Mouse (Mus musculus) cerebellum, postnatal 25 days (tissue): ENCODE results near the gene Sh3bgrl2.

Experiments
- DNase-seq, 2 experiments: peaks; one replicate each; pipeline ENCODE4 v3.0.0; 2021; ENCODE audit warnings: mixed read lengths in 2 of 2

Sh3bgrl2 gene

DNA sequence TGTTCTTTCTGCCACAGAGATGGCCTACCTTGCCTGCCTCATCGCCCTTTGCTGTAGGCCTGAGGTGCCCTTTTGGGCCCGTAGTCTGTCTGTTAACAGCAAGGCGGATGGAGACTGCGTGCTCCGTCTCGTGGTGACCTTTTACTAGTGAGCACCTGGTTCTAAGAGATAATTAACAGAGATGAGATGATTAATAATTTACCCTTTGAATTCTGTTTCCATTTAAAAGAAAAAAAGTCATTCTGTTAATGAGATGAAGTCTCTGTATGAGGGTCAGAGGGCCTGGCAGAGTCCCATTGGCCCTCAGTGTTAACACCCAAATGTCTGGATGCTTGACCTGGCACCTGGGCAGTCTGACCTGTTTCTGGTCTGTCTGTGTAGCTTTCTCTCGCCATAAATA lies 14.8 kb downstream of the Sh3bgrl2 start:
- no peak for DNase-seq

DNA sequence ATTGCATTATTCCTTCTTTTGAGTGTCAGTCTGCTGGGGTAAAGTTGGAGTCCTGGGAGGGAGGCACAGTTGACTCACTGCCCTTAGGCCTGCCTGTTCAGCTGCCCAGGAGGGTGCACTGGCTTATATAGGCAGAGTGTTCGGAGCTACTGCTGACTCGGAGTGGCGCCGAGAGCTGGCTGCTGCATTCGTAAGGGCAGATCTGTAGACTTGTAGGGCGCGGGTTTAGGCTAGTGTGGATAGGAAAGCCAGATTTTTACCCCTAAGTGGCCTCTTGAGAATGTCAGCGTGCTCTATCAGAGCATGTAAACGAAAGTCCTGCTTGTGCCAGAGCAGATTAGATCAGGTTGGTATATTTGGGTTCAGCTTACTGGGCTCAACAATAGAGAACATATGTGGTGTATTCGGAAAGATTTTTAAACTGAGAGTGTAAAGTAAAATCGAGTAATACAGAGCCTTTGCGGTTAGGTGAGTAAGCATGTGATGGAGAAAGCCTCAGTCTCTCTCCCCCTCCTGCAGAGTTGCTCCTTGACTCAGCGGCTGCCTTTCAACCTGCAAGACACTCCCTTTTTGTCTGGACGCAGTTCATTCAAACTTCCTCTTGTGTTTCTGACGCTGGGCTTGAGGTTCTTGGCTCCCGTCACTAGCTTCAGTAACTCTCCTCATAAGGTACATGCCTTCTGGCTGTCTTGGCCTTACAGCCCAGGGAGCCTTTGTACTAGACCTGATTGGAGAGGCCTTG lies 15.9 kb downstream of the Sh3bgrl2 start:
- DNase-seq, result peak in 1 of 2 experiments; percentile 28

GRCm38 (mm10) chr9:83564934-83565652 lies 17.0 kb downstream of the Sh3bgrl2 start:
- no peak for DNase-seq

- DNase-seq, result no peak
Measured at GRCm38 (mm10) chr9:83566141-83566540, 18.0 kb downstream of the Sh3bgrl2 start.

DNA sequence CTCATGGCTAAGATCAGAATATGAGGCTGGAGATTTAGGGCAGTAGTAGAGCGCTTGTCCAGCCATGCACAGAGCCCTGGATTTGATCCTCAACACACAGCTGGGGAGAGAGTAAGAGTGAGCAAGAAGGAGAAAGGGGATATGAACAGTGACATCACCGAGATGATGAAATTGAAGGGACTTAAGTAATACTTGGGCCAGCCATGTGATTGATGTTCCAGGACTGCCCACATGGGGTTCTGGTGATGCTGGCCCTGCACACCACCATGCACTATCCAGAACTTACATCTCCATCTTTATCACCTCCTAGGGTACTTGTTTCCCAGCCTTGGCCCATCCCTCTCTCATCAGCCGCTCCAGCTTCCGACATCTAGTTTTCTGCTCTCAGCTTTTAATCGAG lies 20.0 kb downstream of the Sh3bgrl2 start:
- DNase-seq, result no peak

DNA sequence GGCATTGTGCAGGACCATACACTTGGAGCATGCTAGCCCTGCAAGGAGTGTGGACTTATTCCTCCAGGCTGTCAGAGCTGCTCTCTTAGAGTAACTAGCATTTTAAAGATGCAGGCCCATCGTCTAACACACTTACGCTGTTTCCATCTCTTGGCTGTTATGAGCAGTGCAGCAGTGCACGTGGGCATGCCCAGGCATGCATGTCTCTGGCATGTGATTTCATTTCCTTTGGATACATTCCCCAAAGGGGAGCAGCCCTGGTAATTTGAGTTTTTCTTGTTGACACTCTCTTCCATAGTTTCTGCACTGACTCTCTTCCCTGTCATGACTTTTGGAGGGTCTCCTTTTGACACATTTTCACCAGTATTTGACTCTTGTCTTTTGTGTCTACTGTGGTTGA lies 20.8 kb downstream of the Sh3bgrl2 start:
- no peak for DNase-seq

- no peak for DNase-seq
Measured at GRCm38 (mm10) chr9:83569898-83570297, 21.8 kb downstream of the Sh3bgrl2 start.

DNA sequence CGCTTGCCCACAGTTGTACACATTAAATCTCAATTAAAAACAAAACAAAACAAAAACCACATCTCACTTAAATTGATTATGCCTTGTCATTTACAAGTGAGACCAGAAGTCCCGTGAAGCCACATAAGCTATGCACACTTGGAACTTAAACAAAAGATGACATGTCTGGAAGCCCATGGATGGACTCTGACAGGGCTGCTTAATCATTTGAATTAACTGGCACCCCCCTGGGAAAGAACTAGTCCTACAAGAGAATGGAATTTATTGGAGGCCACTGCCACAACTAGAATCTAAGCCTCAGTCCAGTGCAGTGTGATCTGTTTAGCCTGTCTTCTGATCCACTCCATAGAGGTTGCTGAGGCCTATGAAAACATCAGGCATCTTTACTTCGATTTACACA lies 23.2 kb downstream of the Sh3bgrl2 start:
- DNase-seq, result no peak

- no peak for DNase-seq
Measured at GRCm38 (mm10) chr9:83572326-83572725, 24.2 kb downstream of the Sh3bgrl2 start.

DNA sequence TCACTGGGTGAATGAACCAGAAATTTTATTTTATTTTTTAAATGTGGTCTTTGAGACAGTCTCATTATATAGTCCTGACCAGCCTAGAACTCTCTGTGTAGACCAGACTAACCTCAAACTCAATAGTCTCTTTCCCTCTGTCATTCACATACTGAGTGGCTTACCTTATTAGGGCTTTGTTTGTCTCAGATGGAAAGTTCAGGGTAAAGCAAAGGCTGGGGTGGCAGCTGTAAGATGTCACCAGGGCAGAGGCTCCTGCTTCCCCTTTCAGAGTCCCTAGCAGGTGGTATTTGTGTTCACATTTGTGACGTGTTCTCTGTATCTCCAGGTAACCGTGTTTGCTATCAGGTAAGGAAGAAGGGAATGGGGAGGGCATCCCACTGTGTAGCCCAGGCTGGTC lies 24.7 kb downstream of the Sh3bgrl2 start:
- no peak for DNase-seq

DNA sequence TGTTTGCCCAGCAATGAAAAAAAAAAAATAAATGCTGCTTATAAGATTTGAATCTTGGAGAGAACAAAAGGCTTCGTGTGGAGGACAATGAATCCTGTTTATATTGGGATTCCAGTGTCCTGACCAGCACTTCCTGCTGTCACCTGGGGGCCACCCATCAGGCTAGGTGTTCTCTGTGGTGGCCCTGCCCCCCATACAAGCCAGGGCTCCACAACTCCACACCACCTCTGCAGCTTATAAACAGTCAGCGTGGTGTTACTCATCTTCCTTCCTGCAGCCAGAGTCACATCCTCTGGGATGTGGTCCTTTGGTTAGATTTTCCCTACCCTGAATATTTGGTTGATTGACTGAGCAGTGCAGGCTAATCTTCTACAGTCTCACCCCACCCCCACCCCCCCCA lies 25.5 kb downstream of the Sh3bgrl2 start:
- no peak for DNase-seq

DNA sequence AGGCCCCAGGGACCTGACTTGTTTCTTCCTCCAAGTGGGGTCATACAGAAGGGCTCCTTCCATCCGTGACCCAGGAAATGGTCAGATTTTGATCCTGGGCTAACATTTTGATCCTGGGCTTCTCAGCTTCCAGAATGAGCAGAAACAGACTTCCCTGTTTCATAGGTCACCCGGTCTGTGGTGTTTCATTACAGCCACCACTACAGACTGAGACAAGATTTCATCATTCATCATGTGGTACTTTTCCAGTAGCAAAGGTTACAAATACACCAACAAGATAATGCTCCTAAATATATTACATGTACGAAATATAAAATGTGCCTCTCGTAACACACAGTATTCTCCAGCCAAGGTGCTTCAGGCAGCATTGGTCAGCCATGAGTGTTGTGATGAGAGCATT lies 27.3 kb downstream of the Sh3bgrl2 start:
- DNase-seq, result no peak

DNA sequence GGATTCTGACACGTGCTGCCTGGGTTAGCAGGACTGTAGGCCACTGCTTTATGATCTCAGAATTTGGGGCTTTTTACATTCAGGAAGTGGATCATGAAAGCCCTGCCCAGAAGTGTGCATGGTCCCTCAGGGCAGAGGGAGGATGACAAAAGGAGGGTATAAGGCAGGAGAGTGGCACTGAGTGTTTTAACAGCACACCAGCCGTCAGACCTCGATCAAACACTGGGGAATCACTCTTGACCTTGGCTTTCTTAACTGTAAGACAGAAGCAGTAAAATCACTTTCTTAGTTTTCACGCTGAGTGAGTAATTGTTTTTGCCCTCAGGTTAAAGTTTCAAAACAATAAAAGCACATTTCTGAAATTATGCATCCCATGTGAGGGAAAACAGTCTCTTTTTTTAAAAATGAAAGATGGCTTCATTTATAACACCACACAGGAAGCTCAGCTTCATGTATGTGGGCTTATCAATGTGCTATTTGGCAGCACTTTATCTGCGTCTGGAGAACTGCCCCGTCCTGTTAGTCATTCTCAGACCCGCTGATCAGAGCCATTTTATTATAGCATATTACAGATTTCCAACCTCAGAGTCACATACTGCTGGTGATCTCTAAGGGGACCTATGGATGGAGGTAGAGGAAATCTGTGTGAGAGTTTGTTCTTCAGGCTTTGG lies 28.0 kb downstream of the Sh3bgrl2 start:
- no peak for DNase-seq

DNA sequence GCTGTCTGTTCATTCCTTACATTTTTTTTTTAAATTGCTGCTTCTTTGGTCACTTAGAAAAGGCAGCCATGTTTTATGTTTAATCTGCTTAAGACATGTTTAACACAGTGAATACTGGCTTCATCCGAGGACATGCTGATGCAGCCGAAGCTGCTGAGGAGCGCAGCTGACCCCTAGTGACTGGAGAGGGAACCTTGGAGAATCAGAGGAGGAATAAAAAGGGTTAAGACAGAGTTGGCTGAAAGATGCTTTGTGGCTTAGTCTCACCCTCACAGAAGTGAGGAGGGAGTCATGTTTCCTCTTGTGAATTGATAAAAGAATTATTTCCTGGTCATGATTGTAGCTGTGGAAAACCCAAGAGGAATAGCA lies 28.5 kb downstream of the Sh3bgrl2 start:
- DNase-seq, result peak; percentile 38 to 65

DNA sequence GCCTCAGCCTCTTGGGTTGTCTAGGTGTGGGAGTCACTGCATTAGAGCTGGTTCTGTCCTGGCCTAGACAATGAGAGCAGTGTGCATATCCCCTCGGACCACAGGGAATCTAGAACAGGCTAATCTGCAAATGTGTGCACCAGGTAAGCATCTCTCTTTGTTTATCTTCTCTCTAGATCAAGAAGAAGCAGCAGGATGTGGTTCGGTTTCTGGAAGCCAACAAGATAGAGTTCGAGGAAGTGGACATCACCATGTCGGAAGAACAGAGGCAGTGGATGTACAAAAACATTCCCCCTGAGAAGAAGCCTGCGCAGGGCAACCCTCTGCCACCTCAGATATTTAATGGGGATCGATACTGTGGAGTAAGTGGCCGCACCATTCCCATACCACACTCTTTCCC lies 29.1 kb downstream of the Sh3bgrl2 start:
- DNase-seq, result no peak

DNA sequence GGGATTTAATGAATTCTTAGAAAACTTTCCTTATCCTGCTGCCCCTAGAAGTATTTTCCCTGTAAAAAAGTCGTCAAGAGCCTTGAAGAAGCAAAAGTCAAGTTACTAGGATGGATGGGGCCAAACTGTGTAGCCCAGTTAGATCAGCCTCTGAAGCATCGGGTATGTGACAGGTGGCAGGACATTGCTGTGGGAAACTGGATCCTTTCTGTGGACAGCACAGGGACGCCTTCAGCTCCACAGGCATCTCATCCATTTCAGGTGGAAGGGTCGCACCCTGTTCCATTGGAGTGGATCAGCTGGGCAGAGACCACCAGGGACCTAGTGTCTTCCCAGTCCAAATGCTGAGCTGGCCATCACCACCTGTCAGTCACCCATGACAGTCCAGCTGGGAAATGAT lies 30.9 kb downstream of the Sh3bgrl2 start:
- no peak for DNase-seq

GRCm38 (mm10) chr9:83582748-83583147 lies 34.6 kb downstream of the Sh3bgrl2 start:
- no peak for DNase-seq

GRCm38 (mm10) chr9:83586316-83587050 lies 38.4 kb downstream of the Sh3bgrl2 start:
- DNase-seq, result no peak

GRCm38 (mm10) chr9:83587116-83587515 lies 39.0 kb downstream of the Sh3bgrl2 start:
- no peak for DNase-seq

- DNase-seq, result no peak
Measured at GRCm38 (mm10) chr9:83589063-83589462, 40.9 kb downstream of the Sh3bgrl2 start.

GRCm38 (mm10) chr9:83589680-83590467 lies 41.7 kb downstream of the Sh3bgrl2 start:
- DNase-seq, result no peak

GRCm38 (mm10) chr9:83591848-83592456 lies 43.8 kb downstream of the Sh3bgrl2 start:
- no peak for DNase-seq
